Mouse (Mus musculus) cerebellum, adult 2 months (tissue): Measurements from ENCODE around the gene Fabp2. TPM values are rescaled to one million over a fixed set of nuclear protein-coding genes. Genes with fewer than 3 reads are reported as not detected.

Experiments used
- DNase-seq, 2 experiments: peaks; one replicate each; pipeline ENCODE4 v3.0.0; 2021
- H3K27ac ChIP-seq: fragments of 200-500 bp; 2 replicates; pipeline ENCODE4 v1.5.1; 2012; ENCODE audit warnings: low read length, control low read depth, inconsistent platforms; ENCODE audit not compliant: insufficient read depth
- H3K27me3 ChIP-seq: fragments of 200-500 bp; 2 replicates; pipeline ENCODE4 v1.6.1; 2012; ENCODE audit warnings: inconsistent platforms, mild to moderate bottlenecking, low read length, moderate library complexity; ENCODE audit not compliant: control insufficient read depth, insufficient read depth
- H3K4me1 ChIP-seq: fragments of 200-500 bp; 2 replicates; pipeline ENCODE4 v1.6.1; 2011; ENCODE audit warnings: low read length; ENCODE audit not compliant: control insufficient read depth, insufficient read depth
- H3K4me3 ChIP-seq: fragments of 200-500 bp; replicated peaks from 2 replicates; pipeline ENCODE3; 2011; ENCODE audit warnings: mild to moderate bottlenecking, low read depth, low read length, control low read depth; ENCODE audit not compliant: insufficient read depth
- CTCF ChIP-seq: fragments of 200-500 bp; IDR thresholded peaks from 2 replicates; pipeline ENCODE4 v1.5.1; 2011; ENCODE audit warnings: low read depth, mild to moderate bottlenecking, control low read depth, low read length, moderate library complexity, borderline replicate concordance; ENCODE audit not compliant: insufficient read depth
- POLR2A ChIP-seq: fragments of 200-500 bp; IDR thresholded peaks from 2 replicates; pipeline ENCODE4 v1.6.1; 2011; ENCODE audit warnings: low read length, control low read depth, borderline replicate concordance; ENCODE audit not compliant: insufficient read depth
- WGBS: fragments of 180-500 bp; shearing (Covaris S2); methylation state at CpG from one replicate; pipeline ENCODE4 v1.1.7; 2018; 5-methylcytosine and 5-hydroxymethylcytosine counted together
- polyA plus RNA-seq: library from polyadenylated mRNA; depleted of rRNA; stranded (reverse); fragments of >200 nt; gene quantifications from 2 replicates; pipeline ENCODE4 v1.2.3, GENCODE M21; 2012

Gene Fabp2
- polyA plus RNA-seq, 1 experiment, result not detected

DNA sequence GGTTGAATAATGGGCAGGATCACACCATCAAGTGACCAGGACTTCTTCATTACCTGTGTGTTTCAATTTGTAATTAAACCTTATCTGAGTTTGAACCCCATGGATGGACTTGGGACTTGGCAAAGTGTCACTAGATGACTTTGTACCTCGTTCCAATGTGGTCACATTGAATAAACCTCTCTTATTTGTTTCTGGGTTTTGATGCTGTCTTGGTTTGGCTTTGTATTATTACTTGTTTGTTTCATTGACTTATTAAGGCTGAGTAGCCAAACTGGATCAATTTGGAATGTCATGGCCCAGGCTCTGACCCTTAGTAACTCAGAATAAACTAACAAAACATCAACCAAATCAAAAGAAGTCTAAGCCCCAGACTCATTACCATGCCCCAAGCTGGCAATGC lies 23.3 kb upstream of the Fabp2 start:
- no peaks in the 10 kb centered on the region for H3K4me1 ChIP-seq
- TF ChIP-seq POLR2A (no peak), CTCF (no peak)
- WGBS, result 76% methylated on average over 1 of the region's 1 CpGs
- H3K27ac ChIP-seq, result no peak overlapping the region
- DNase-seq, result no peak
- no peak overlapping the region for H3K4me3 ChIP-seq
- no peaks in the 10 kb centered on the region for H3K27me3 ChIP-seq

GRCm38 (mm10) chr3:122876870-122877269 lies 18.0 kb upstream of the Fabp2 start:
- H3K27me3 ChIP-seq, result no peaks in the 10 kb centered on the region
- no peak overlapping the region for H3K4me3 ChIP-seq
- no peak for DNase-seq
- H3K27ac ChIP-seq, result no peak overlapping the region
- TF ChIP-seq CTCF (no peak), POLR2A (no peak)
- H3K4me1 ChIP-seq, result no peaks in the 10 kb centered on the region
- WGBS, result 95% methylated on average over 2 of the region's 2 CpGs

DNA sequence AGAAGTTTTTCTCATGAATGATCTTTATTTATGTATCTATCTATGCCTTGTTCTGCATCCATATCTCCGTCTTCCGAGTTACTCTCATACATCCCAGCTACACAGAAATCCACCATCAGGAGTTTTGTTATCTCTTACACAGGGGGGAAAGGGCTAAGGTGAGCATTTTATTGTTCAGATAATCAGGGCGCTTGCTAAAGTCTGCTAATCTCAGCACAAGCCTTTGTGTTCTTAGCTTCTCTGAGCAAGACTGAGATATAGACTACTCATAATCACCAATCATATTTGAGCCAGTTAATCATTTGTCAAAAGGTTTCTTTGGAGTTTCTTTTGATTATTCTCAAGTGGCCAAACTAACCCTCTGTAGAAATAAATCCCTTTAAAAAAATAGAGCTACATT lies 17.3 kb upstream of the Fabp2 start:
- Histone ChIP-seq H3K27me3 (no peaks in the 10 kb centered on the region), H3K4me3 (no peak overlapping the region), H3K27ac (no peak overlapping the region), H3K4me1 (no peaks in the 10 kb centered on the region)
- 95% methylated on average over 3 of the region's 3 CpGs for WGBS
- no peak for DNase-seq
- TF ChIP-seq CTCF (no peak), POLR2A (no peak)

GRCm38 (mm10) chr3:122878705-122879315 lies 16.1 kb upstream of the Fabp2 start:
- no peak for DNase-seq
- WGBS, result 82% methylated on average over 8 of the region's 8 CpGs
- Histone ChIP-seq H3K4me1 (no peaks in the 10 kb centered on the region), H3K27ac (no peak overlapping the region), H3K27me3 (no peaks in the 10 kb centered on the region), H3K4me3 (no peak overlapping the region)
- TF ChIP-seq POLR2A (no peak), CTCF (no peak)

DNA sequence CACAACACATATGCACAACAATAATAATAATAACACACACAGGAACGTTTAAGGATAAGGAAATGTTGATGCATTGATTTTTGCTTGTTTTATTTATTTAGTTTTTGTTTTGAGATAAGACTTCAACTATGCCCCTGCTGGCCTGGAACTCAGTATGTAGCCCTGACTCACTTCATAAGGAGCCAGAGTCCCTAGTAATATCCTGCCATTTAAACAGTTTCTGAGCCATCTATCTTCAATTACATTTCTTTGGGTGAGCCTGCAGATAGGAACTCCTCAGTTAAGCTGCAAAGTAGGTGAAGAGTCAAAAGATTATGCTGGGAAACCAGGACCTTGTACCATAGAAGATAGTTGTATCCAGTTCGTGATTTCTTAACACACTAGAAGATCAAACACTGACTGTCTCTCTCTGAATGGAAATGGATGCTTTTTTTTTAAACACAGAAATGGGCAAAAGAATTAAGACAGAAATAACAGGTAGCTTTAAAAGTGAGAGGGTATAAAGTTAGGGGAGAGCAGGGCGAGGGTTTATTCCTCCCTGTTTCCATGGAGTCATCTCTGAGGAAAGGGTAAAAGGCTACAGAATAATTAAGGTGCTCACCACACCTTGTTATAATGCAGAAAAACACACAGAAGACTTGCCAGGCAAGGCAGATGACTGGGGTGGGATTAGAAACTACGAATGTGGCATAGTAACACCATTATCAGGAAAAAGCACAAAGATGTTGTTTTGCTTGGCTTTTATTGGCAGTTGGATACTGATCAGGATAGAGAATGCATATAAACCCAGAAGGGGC lies 7.2 kb upstream of the Fabp2 start:
- H3K27ac ChIP-seq, result no peak overlapping the region
- 75% methylated on average over 4 of the region's 4 CpGs for WGBS
- no peak for DNase-seq
- no peaks in the 10 kb centered on the region for H3K27me3 ChIP-seq
- no peak overlapping the region for H3K4me3 ChIP-seq
- TF ChIP-seq POLR2A, result no peak
- TF ChIP-seq CTCF, result no peak
- H3K4me1 ChIP-seq, result no peaks in the 10 kb centered on the region

DNA sequence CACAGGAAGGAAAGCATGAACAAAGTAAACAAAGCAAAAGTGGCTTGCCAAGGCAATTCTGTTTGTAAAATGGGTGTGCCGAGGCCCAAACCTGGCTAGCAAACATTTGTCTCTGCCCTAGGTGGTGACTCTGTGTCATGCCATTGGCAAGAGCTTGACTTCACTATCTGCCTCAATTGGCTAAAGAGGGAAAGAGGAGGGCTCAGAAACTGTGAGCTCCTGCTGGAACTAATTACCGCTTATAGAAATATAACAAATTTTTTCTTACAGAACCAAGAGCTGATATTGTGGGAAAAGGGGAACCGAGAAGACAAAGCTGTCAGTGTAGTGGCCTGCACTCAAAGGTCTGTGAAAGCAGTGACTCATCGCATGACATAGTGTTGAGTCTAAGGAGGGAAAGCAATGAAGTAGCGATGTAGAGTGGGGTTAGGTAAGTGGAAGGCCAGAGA lies 6.5 kb upstream of the Fabp2 start:
- 86% methylated on average over 5 of the region's 5 CpGs for WGBS
- DNase-seq, result no peak
- H3K27me3 ChIP-seq, result no peaks in the 10 kb centered on the region
- H3K27ac ChIP-seq, result no peak overlapping the region
- H3K4me3 ChIP-seq, result no peak overlapping the region
- no peaks in the 10 kb centered on the region for H3K4me1 ChIP-seq
- no peak for TF ChIP-seq CTCF
- no peak for TF ChIP-seq POLR2A

DNA sequence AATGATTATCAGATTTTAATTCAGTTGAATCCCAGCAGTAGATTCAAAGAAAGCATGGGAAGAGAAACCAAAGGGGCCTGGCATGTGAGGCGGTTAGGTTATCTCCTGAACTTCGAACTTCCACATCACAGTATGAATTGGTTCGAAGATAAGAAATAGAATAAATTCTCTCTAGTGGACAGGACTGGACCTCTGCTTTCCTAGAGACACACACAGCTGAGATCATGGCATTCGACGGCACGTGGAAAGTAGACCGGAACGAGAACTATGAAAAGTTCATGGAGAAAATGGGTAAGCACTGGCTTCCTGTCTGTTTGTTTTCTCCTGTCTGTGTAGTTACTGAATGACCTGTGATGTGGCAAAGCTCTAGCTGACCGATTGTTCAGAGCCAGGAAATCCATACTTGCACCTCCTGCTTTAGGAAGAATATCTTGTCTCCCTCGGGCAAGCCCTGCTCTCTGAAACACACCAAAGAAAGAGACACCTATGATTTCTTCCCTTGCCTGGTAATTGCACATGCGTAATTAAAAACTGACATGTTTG lies 388 bp downstream of the Fabp2 start:
- 91% methylated on average over 11 of the region's 11 CpGs for WGBS
- H3K4me3 ChIP-seq, result no peak overlapping the region
- H3K27me3 ChIP-seq, result no peaks in the 10 kb centered on the region
- no peak for DNase-seq
- TF ChIP-seq POLR2A (no peak), CTCF (no peak)
- H3K4me1 ChIP-seq, result no peaks in the 10 kb centered on the region
- no peak overlapping the region for H3K27ac ChIP-seq

DNA sequence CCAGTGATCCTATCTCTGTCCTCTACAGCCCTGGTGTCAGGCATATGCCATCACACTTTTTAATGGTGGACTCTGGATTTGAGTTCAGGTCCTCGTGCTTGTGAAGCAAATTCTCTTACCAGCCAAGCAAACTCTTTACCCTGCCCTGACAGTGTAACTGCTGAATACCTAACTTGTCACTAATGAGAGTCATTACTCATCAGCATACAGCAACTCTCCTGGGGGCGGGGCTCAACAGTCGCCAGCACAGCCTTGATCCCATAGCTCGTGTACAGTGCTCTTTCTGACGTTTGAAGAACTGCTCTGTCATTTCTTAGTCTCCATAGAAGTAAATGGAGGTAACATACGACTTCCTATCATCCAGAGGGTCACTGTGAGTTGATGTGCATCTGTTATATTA lies 3.4 kb downstream of the Fabp2 start:
- H3K4me3 ChIP-seq, result no peak overlapping the region
- no peak overlapping the region for H3K27ac ChIP-seq
- TF ChIP-seq POLR2A (no peak), CTCF (no peak)
- no peaks in the 10 kb centered on the region for H3K4me1 ChIP-seq
- no peaks in the 10 kb centered on the region for H3K27me3 ChIP-seq
- WGBS, result 59% methylated on average over 6 of the region's 6 CpGs
- no peak for DNase-seq
